Mouse (Mus musculus) heart, embryonic 14.5 days (tissue): ENCODE data around the gene Xkr7. TPM values are rescaled to one million over a fixed set of nuclear protein-coding genes. Genes with fewer than 3 reads are reported as not detected.

Experiments used
- ATAC-seq: fragments of 200-750 bp; cut with Nextera tagmentation; 2 replicates; pipeline ENCODE4 v1.8.0; 2017; ENCODE audit warnings: low read depth, moderate TSS enrichment; ENCODE audit not compliant: insufficient number of reproducible peaks, insufficient read depth, low FRiP score
- H3K27ac ChIP-seq, 2 experiments: fragments of 200-500 bp in 1 of 2; fragments of 300-500 bp in 1 of 2; sonication (generic) in 1 of 2; replicated peaks in 1 of 2; 2 replicates each; pipeline ENCODE4 v1.5.1; 2012 to 2014; ENCODE audit warnings: low read depth in 2 of 2, low read length in 2 of 2, control low read depth in 1 of 2, mild to moderate bottlenecking in 1 of 2, mixed read lengths in 1 of 2; ENCODE audit not compliant: control insufficient read depth in 1 of 2, insufficient read depth in 1 of 2
- H3K27me3 ChIP-seq: fragments of 300-500 bp; sonication (generic); 2 replicates; pipeline ENCODE4 v1.6.1; 2014; ENCODE audit warnings: mild to moderate bottlenecking, low read length, control low read depth; ENCODE audit not compliant: control insufficient read depth, insufficient read depth
- H3K36me3 ChIP-seq: fragments of 300-500 bp; sonication (generic); 2 replicates; pipeline ENCODE4 v1.6.1; 2014; ENCODE audit warnings: mild to moderate bottlenecking, control low read depth, low read length, mixed read lengths; ENCODE audit not compliant: control insufficient read depth, insufficient read depth
- H3K4me1 ChIP-seq, 2 experiments: fragments of 200-500 bp in 1 of 2; fragments of 300-500 bp in 1 of 2; sonication (generic) in 1 of 2; 2 replicates each; pipeline ENCODE4 v1.6.1; 2012 to 2014; ENCODE audit warnings: low read length in 2 of 2, control low read depth in 1 of 2, mixed read lengths in 1 of 2; ENCODE audit not compliant: control insufficient read depth in 2 of 2, insufficient read depth in 2 of 2
- H3K4me2 ChIP-seq: fragments of 300-500 bp; sonication (generic); 2 replicates; pipeline ENCODE4 v1.6.1; 2014; ENCODE audit warnings: mild to moderate bottlenecking, low read length
- H3K4me3 ChIP-seq, 2 experiments: fragments of 200-500 bp in 1 of 2; fragments of 300-500 bp in 1 of 2; sonication (generic) in 1 of 2; 2 replicates each; pipeline ENCODE4 v1.5.1; 2012 to 2014; ENCODE audit warnings: low read length in 2 of 2, mild to moderate bottlenecking in 2 of 2, control low read depth in 1 of 2, low read depth in 1 of 2, moderate library complexity in 1 of 2; ENCODE audit not compliant: control insufficient read depth in 1 of 2, insufficient read depth in 1 of 2
- H3K9ac ChIP-seq: fragments of 300-500 bp; sonication (generic); 2 replicates; pipeline ENCODE4 v1.6.1; 2014; ENCODE audit warnings: mild to moderate bottlenecking, low read length
- H3K9me3 ChIP-seq: fragments of 300-500 bp; sonication (generic); 2 replicates; pipeline ENCODE4 v1.6.1; 2016; ENCODE audit warnings: low read length, control low read depth; ENCODE audit not compliant: control insufficient read depth
- WGBS: fragments of 180-500 bp; shearing (Covaris S2); extraction: QIAGEN DNeasy Blood & Tissue Kit; methylation state at CpG from one replicate; pipeline ENCODE4 v1.1.7; 2014; 5-methylcytosine and 5-hydroxymethylcytosine counted together
- polyA plus RNA-seq: library from polyadenylated mRNA; unstranded; fragments of >200 nt; fragmentation: Nextera tagmentation; extraction: Ambion mirVana; gene quantifications from 2 replicates; pipeline ENCODE4 v1.2.1, GENCODE M21; 2014

The Xkr7 gene
- polyA plus RNA-seq, 1 experiment from 2014 or later: not detected

DNA sequence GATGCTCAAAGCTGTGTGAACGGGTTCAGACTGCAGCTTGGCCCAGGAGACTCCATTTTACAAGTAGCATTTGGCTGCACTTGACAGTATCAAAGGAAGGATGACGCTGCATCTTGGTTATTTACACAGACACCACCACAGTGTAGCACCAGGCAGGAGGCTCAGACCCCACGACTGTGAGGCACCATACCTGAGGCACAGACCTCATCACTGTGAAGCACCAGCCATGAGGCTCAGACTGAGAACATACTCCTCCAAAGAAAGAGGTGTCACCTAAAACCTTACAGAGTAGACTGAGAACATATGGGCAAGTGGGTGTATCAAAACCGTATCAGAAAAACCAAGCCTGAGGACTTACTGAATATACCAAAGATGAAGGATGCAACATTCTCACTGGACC is 8.8 kb upstream of the Xkr7 start:
- 57% methylated on average over 4 of the region's 4 CpGs for whole genome bisulfite sequencing
- Histone ChIP-seq H3K4me3 (no peak overlapping the region), H3K36me3 (no peaks in the 10 kb centered on the region), H3K9me3 (no peaks in the 10 kb centered on the region), H3K9ac (no peak overlapping the region), H3K4me1 (no peaks in the 10 kb centered on the region), H3K27me3 (peaks cover 25% of the 10 kb centered on the region), H3K27ac (no peak overlapping the region), H3K4me2 (no peak overlapping the region)
- ATAC-seq: no peak

DNA sequence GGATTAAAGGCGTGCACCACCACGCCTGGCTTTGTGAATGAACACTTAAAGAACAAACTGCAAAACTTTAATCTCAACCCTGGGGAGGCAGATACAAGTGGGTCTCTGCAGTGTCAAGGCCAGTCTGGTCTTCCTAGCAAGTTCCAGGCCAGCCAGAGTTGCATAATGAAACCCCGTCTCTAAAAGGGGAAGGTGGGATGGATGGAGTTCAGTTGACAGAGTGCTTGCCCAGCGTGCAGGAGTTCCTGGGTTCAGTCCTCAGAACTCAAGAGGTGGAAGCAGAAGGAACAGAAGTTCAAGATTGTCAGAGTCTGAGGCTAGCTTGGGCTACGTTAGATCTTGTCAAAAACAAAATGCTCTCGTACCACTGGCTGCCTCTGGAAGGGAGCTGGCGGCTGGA is 5.6 kb upstream of the Xkr7 start:
- Histone ChIP-seq H3K27ac (no peak overlapping the region), H3K4me1 (no peaks in the 10 kb centered on the region), H3K9me3 (no peaks in the 10 kb centered on the region), H3K9ac (no peak overlapping the region), H3K27me3 (peaks cover 37% of the 10 kb centered on the region), H3K4me2 (no peak overlapping the region), H3K36me3 (no peaks in the 10 kb centered on the region), H3K4me3 (no peak overlapping the region)
- ATAC-seq: no peak
- WGBS: 61% methylated on average over 7 of the region's 7 CpGs

DNA sequence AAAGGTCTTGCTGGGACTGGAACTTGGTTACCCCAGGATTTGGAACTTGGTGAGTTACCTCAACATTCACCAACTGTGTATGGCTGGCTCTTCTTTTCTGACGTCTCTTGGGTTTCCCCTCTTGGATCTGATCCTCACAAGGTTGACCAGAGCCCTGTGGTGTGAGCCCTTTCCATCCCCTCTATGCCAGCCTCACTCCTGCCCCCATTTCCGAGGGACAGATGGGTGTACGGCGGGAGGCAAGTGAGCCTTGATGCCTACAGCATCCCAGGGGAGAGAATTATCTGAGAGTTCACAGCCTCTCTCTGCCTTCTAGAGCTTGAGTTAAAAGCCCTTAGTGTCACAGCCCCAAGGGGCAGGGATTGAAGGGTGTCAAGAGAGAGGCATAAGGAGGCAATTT is 4.2 kb upstream of the Xkr7 start:
- WGBS: 41% methylated on average over 4 of the region's 4 CpGs
- Histone ChIP-seq H3K4me2 (no peak overlapping the region), H3K4me1 (peaks cover 0 to 4% of the 10 kb centered on the region in 2 experiments; a peak in 1 of 4 replicates), H3K27me3 (peaks cover 51% of the 10 kb centered on the region), H3K4me3 (no peak overlapping the region), H3K9me3 (no peaks in the 10 kb centered on the region), H3K27ac (no peak overlapping the region), H3K36me3 (no peaks in the 10 kb centered on the region), H3K9ac (no peak overlapping the region)
- ATAC-seq: no peak

DNA sequence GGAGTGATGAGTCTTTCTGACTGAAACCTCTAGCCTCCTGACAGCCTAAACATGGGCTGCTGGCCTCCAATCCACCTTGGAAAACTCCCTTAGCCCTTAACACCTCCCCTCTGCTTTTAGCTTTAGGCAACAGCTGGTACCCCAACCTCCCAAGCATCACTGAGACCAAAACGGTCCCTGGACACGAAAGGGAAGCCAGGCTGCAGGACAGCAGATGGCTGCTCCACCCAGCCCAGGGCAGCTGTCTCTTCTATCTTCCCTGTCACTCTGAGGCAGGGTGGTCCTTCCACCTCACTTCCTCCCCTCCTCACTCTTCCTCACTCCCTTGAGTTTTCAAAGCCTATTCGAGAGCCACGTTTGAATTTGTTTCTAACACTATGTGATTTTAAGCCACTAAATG is 1.2 kb upstream of the Xkr7 start:
- WGBS: 21% methylated on average over 4 of the region's 4 CpGs
- Histone ChIP-seq H3K27ac (no peak overlapping the region), H3K27me3 (peaks cover 76% of the 10 kb centered on the region), H3K36me3 (no peaks in the 10 kb centered on the region), H3K4me1 (peaks cover 0 to 4% of the 10 kb centered on the region in 2 experiments; a peak in 1 of 4 replicates), H3K4me2 (no peak overlapping the region), H3K4me3 (no peak overlapping the region), H3K9me3 (no peaks in the 10 kb centered on the region), H3K9ac (no peak overlapping the region)
- ATAC-seq: no peak

DNA sequence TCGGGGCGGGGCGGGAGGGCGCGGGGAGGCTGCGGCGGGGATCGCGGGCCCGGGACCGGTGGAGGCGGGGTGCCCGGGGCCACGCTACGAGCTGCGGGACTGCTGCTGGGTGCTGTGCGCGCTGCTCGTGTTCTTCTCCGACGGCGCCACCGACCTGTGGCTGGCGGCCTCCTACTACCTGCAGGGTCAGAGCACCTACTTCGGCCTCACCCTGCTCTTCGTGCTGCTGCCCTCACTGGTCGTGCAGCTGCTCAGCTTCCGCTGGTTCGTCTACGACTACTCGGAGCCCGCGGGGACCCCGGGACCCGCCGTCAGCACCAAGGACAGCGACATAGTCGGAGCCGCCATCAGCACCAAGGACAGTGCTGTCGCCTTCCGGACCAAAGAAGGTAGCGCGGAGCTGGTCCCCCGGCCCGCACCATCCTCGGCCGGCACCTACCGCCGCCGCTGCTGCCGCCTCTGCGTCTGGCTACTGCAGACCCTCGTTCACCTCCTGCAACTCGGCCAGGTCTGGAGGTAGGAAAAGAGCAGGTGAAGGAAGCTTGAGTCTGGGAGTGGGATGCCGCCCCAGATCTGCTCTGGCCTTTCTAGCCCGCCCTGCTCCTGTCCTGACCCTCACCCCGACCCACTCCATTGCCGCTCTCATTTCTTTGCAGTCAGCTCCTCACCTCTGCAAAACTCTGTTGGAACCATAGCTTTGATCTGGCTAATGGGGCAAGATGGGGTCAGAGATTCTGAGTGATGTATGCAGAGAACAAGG is 611 bp downstream of the Xkr7 start:
- H3K36me3 ChIP-seq: no peaks in the 10 kb centered on the region
- no peak overlapping the region for H3K9ac ChIP-seq
- ATAC-seq: peak; percentile 50
- no peak overlapping the region for H3K27ac ChIP-seq
- no peaks in the 10 kb centered on the region for H3K9me3 ChIP-seq
- H3K4me1 ChIP-seq: peaks cover 0 to 4% of the 10 kb centered on the region in 2 experiments; a peak in 1 of 4 replicates
- peak overlapping the region; percentile 72 for H3K4me2 ChIP-seq
- peaks cover 81% of the 10 kb centered on the region for H3K27me3 ChIP-seq
- 2% methylated on average over 43 of the region's 58 CpGs for WGBS
- H3K4me3 ChIP-seq: peak overlapping the region; percentile 29 to 36; a peak in 3 of 4 replicates

DNA sequence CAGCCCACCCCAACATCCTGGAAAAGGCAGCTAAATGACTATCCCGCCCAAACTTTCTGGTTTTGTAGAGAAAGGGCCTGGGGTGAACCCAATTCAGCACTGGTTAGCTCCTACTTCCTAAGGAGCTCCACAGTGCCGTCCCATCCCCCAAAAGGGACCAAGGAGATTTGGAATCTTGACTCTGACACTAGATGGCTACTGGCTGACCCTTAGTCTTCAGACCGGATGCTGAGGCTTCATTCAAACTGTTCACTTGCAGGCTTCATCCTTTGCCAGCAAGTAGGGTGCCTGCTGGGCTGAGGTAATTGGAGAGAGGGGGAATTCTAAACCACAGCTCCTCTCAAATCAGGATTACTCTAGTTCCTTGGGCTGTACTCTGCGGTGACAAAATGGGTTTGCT is 1.3 kb downstream of the Xkr7 start:
- Histone ChIP-seq H3K4me3 (no peak overlapping the region), H3K36me3 (no peaks in the 10 kb centered on the region), H3K27ac (no peak overlapping the region), H3K9ac (no peak overlapping the region), H3K9me3 (no peaks in the 10 kb centered on the region), H3K27me3 (peaks cover 83% of the 10 kb centered on the region), H3K4me1 (peaks cover 0 to 4% of the 10 kb centered on the region in 2 experiments; a peak in 1 of 4 replicates), H3K4me2 (no peak overlapping the region)
- no peak for ATAC-seq
- 13% methylated on average over 4 of the region's 4 CpGs for WGBS

DNA sequence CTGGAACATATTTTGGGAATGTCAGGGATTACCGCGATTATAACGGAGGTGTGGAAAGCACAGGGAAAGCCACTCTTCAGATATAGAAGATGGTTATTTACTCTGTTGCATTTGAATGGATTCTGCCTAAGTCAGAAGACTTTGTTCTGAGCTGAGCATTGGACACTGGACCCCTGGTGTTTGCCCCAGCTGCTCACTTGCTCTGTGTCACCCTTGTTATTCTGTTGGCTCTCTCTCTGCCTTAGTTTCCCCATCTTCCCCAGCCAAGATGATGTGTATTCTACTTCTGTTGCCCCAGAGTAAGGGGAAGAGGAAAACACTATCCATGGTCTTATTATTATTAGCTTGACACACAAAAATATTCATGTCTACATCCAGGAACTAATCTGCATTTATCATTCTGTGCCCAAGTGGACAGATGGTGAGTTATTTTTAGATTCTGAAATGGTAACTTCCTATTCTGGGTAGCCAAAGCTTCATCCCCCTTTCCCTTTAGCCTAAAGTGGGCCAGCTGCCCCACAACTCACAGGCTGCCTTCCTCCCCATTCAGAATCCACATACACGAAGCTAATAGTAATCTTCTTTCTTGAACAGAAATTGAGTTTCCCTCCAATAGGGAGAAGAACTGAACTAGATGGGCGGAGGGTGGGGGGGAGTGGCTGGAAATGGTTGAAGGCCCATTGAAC is 2.0 kb downstream of the Xkr7 start:
- Histone ChIP-seq H3K9me3 (no peaks in the 10 kb centered on the region), H3K27ac (no peak overlapping the region), H3K4me2 (no peak overlapping the region), H3K4me3 (no peak overlapping the region), H3K36me3 (no peaks in the 10 kb centered on the region), H3K27me3 (peaks cover 81% of the 10 kb centered on the region), H3K9ac (no peak overlapping the region), H3K4me1 (peaks cover 0 to 4% of the 10 kb centered on the region in 2 experiments; a peak in 1 of 4 replicates)
- WGBS: 60% methylated on average over 5 of the region's 5 CpGs
- no peak for ATAC-seq
